Mouse (Mus musculus) small intestine, adult 2 months (tissue): Measurements from ENCODE around the gene Noc4l.

Source experiments
- CTCF ChIP-seq: fragments of 200-500 bp; IDR thresholded peaks from 2 replicates; pipeline ENCODE4 v1.5.1; 2012; ENCODE audit warnings: low read depth, mild to moderate bottlenecking, control low read depth, inconsistent platforms, low read length, moderate library complexity, mixed read lengths; ENCODE audit not compliant: insufficient replicate concordance, insufficient read length; ENCODE audit errors: extremely low read depth
- POLR2A ChIP-seq: fragments of 200-500 bp; IDR thresholded peaks from 2 replicates; pipeline ENCODE4 v1.6.1; 2012; ENCODE audit warnings: low read depth, mild to moderate bottlenecking, control low read depth, inconsistent platforms, low read length, moderate library complexity

GRCm38 (mm10) chr5:110638306-110639074 is 14.7 kb downstream of the Noc4l start:
- TF ChIP-seq CTCF (no peak), POLR2A (no peak)
